Mouse (Mus musculus) thymus, adult 18-20 months (tissue): ENCODE data around the gene Gm5941.
"Not testable (repeated sequence)": the region's sequence is repeated elsewhere in the genome, so short reads cannot be mapped to it uniquely, and the experiment has no call there.

Source experiments
- DNase-seq, 2 experiments: peaks; one replicate each; pipeline ENCODE4 v3.0.0; 2022; ENCODE audit warnings: mixed read lengths in 2 of 2

Gm5941 gene

DNA sequence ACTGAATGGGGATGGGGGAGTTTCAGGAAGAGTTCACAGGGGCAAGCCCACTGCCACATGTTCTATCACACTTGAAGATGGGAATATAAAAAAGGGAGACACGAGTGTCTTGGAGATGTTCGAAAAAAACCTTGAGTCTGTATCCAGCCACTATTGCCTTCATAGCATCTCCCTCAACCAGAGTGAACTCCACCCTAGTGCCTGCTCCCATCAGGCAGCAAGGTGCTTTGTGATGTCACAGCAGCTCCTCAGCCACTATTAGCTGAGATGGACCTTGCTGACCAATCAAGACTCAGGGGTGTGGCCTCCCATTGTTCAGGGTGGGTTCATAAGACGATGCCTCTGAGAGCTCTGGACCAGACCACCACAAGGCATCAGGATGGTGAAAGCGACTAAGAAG, at the start of gene Gm5941:
Gene Gm5941, plus strand, starts transcription at position 301 of the 400 bp plus-strand sequence.
- DNase-seq, result not testable (repeated sequence)

DNA sequence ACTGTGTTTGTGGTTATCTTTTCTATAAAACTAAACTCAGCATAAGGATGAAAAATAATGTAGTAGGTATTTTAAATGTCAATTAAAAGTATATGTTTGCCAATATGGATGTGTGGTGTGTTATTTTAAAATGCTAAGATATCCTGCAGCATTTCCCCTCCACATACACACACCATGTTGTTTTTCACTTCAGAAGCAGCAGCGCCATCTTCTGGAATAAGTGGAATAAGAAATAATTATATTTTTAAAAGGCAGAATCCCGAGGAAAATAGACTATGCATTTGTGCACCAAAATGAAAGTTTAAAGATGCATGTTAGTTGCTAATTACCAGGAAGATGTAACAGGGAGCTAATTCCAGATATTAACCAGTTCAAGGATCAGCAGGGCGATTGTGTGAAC, 29.3 kb upstream of the Gm5941 start:
- no peak for DNase-seq

DNA sequence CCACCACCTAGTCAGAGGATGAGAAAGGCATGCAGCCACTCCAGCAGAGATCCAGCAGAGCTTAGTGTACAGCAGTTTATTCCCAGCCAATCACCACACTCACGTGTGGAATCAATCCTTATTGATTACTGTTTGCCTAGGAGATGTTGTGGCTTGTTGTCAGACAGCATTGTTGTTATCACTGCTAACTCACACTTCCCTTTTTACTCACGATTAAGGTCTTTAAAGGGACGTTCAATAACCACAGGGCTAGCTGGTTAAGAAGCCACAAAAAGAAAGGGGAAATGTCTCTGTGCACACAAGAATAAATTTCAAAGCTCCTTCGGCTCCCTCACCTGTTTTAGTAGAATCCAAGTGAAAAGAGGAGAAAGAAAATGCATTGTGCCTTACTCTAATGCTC, 25.0 kb upstream of the Gm5941 start:
- no peak for DNase-seq

DNA sequence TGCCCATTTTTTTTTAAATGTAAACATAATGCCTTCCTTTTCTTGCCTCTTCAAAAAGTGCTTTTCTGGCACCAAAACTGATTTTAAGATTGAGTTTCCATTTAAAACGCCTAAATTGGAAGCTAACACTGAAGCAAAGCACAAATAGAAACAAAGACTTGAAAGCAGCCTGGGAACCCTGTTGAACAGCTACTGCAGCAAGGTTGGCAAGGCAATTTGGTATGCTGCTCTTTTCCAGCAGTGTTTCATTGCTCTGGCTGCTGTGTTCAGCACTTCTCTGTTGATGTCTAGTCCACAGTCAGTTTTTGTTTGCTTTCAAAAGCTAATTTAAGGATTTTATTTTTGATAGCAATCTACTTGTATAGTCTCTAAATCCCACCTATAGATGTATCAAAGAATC, 8.5 kb downstream of the Gm5941 start:
- no peak for DNase-seq

DNA sequence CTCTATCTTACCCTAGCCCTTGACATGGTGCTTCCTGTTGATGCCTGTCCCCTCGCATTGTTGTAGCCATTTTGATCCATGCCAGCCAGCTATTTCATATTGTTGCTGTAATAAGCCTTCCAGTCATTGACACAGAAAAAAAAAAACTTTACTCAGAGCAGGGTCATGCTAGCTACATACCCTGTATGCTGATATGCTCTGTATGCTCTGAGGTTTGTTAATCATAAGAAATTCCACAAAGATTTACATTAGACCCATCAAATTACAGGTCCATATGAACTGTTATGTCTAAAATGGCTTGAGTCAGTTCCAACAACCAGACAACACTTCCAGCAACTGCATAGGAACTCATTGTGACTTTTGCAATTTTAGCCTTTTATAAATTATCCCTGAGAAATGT, 38.1 kb downstream of the Gm5941 start:
- DNase-seq, result no peak
